Mouse (Mus musculus): ENCODE measurements around the gene Ugt3a2.

Gene Ugt3a2

GRCm38 (mm10) chr15:9335341-9335740, at the start of gene Ugt3a2:
Gene Ugt3a2 (plus strand): TSS chr15:9335550.
- DNase-seq (ENCODE audit: low spot score), result no peak

GRCm38 (mm10) chr15:9289660-9290059, 45.7 kb upstream of the Ugt3a2 start:
- no peak for DNase-seq (ENCODE audit: low spot score)

GRCm38 (mm10) chr15:9305978-9306692, 29.2 kb upstream of the Ugt3a2 start:
- no peak for DNase-seq (ENCODE audit: low spot score)

- DNase-seq (ENCODE audit: low spot score), result no peak
Measured at GRCm38 (mm10) chr15:9334596-9334995, 754 bp upstream of the Ugt3a2 start.

GRCm38 (mm10) chr15:9336616-9337015, 1.3 kb downstream of the Ugt3a2 start:
- DNase-seq (ENCODE audit: low spot score), result no peak

- no peak for DNase-seq (ENCODE audit: low spot score)
Measured at GRCm38 (mm10) chr15:9337021-9337420, 1.7 kb downstream of the Ugt3a2 start.

- no peak for DNase-seq (ENCODE audit: low spot score)
Measured at GRCm38 (mm10) chr15:9348739-9349138, 13.4 kb downstream of the Ugt3a2 start.

- DNase-seq (ENCODE audit: low spot score), result no peak
Measured at GRCm38 (mm10) chr15:9362801-9363200, 27.5 kb downstream of the Ugt3a2 start.

GRCm38 (mm10) chr15:9368774-9369173, 33.4 kb downstream of the Ugt3a2 start:
- no peak for DNase-seq (ENCODE audit: low spot score)

GRCm38 (mm10) chr15:9376281-9376680, 40.9 kb downstream of the Ugt3a2 start:
- no peak for DNase-seq (ENCODE audit: low spot score)

GRCm38 (mm10) chr15:9409475-9409874, 74.1 kb downstream of the Ugt3a2 start:
- no peak for DNase-seq (ENCODE audit: low spot score)

Data from ovary, adult 18-20 months (tissue).